Mouse (Mus musculus) liver, embryonic 14.5 days (tissue): ENCODE data around the gene Ybx1. TPM values are rescaled to one million over a fixed set of nuclear protein-coding genes. Genes with fewer than 3 reads are reported as not detected.

Experiments
- ATAC-seq: fragments of 200-750 bp; cut with Nextera tagmentation; 2 replicates; pipeline ENCODE4 v1.8.0; 2017; ENCODE audit warnings: moderate number of reproducible peaks, mild to moderate bottlenecking, moderate library complexity; ENCODE audit not compliant: insufficient read depth
- DNase-seq, 3 experiments: peaks; one replicate each; pipeline ENCODE4 v3.0.0-alpha.2; 2012 to 2013; ENCODE audit warnings: low read depth in 3 of 3, low spot score in 3 of 3
- H3K27ac ChIP-seq: fragments of 300-500 bp; sonication (generic); 2 replicates; pipeline ENCODE4 v1.5.1; 2014; ENCODE audit warnings: moderate library complexity, mild to moderate bottlenecking, control low read depth, inconsistent platforms
- H3K27me3 ChIP-seq: fragments of 300-500 bp; sonication (generic); 2 replicates; pipeline ENCODE4 v1.6.1; 2014; ENCODE audit warnings: mild to moderate bottlenecking, low read length, moderate library complexity; ENCODE audit not compliant: control insufficient read depth, insufficient read depth
- H3K36me3 ChIP-seq: fragments of 300-500 bp; sonication (generic); replicated peaks from 2 replicates; pipeline ENCODE4 v1.6.1; 2014; ENCODE audit warnings: low read depth; ENCODE audit not compliant: control insufficient read depth, insufficient read depth
- H3K4me1 ChIP-seq, 2 experiments: fragments of 200-500 bp in 1 of 2; fragments of 300-500 bp in 1 of 2; sonication (generic) in 1 of 2; replicated peaks; 2 replicates each; pipeline ENCODE4 v1.6.1; 2012 to 2014; ENCODE audit warnings: antibody characterized with exemption in 1 of 2, inconsistent platforms in 1 of 2, low read length in 1 of 2; ENCODE audit not compliant: control insufficient read depth in 2 of 2, insufficient read depth in 2 of 2
- H3K4me2 ChIP-seq: fragments of 300-500 bp; sonication (generic); 2 replicates; pipeline ENCODE4 v1.6.1; 2014; ENCODE audit warnings: low read depth, mild to moderate bottlenecking, control low read depth, moderate library complexity
- H3K4me3 ChIP-seq, 2 experiments: fragments of 200-500 bp in 1 of 2; fragments of 300-500 bp in 1 of 2; sonication (generic) in 1 of 2; 2 replicates each; pipeline ENCODE4 v1.5.1; 2012 to 2014; ENCODE audit warnings: low read depth in 2 of 2, low read length in 2 of 2, mild to moderate bottlenecking in 2 of 2, control low read depth in 1 of 2, inconsistent platforms in 1 of 2, moderate library complexity in 1 of 2; ENCODE audit not compliant: insufficient read depth in 1 of 2
- H3K9ac ChIP-seq: fragments of 300-500 bp; sonication (generic); replicated peaks from 2 replicates; pipeline ENCODE4 v1.6.1; 2014; ENCODE audit warnings: mild to moderate bottlenecking, control low read depth, moderate library complexity
- H3K9me3 ChIP-seq: fragments of 300-500 bp; sonication (generic); 2 replicates; pipeline ENCODE4 v1.6.1; 2016; ENCODE audit warnings: low read length, mixed read lengths; ENCODE audit not compliant: control insufficient read depth
- CTCF ChIP-seq: IDR thresholded peaks from 2 replicates; pipeline ENCODE4 v1.5.1; 2016; ENCODE audit warnings: antibody characterized with exemption, low read depth, control low read depth
- EP300 ChIP-seq: IDR thresholded peaks from 2 replicates; pipeline ENCODE4 v1.6.1; 2016; ENCODE audit warnings: antibody characterized with exemption, low read depth
- WGBS: fragments of 180-500 bp; shearing (Covaris S2); extraction: QIAGEN DNeasy Blood & Tissue Kit; methylation state at CpG from one replicate; pipeline ENCODE4 v1.1.7; 2014; ENCODE audit not compliant: insufficient replicate concordance; 5-methylcytosine and 5-hydroxymethylcytosine counted together
- polyA plus RNA-seq, 2 experiments: library from polyadenylated mRNA; depleted of rRNA in 1 of 2; stranded (reverse) in 1 of 2; unstranded in 1 of 2; fragments of >200 nt; fragmentation: Nextera tagmentation in 1 of 2; extraction: Ambion mirVana in 1 of 2; gene quantifications; 2 replicates each; pipeline versions ENCODE4 v1.2.1 to v1.2.3; 2012 to 2014

Ybx1 gene
- 135 and 250 TPM in 2 replicates for polyA plus RNA-seq (2012; rRNA removed)
- 297 and 335 TPM in 2 replicates for polyA plus RNA-seq (2014; fragmentation: Nextera tagmentation; extraction: Ambion mirVana)

DNA sequence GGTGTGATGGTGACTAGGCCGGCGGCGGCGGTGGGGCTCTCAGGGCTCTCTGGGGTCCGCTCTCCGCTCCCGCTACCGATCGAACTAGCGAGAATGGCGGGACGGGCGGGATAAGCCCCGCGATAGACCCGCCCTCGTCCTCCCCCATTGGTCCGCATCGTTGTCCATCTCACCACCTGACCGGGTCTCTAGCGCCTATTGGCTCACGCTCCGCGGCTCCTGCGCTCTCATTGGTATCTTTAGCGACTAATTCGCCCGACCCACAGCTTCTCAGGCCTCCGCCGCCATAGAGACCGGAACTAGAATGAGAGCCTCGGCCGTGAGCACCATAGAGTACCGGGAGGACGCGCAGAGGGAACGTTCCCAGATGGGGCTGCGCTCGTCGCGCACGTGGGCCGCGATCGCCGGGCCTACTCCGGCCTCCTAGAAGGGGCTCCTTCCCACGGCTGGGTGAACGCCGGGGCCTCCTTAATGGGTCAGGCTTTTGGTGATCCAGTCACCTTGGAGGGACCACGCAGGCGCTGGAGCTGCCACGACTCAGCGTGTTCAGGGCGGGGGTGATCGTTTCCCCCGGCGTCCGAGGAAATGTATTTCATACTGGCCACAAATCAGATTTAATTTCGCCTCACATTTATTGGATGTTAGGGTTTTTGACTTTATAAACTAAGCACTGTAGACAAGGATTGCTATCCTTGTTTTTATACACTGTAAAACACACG is at the start of gene Ybx1:
Ybx1 (minus strand) TSS at position 190 of the 719 bp plus-strand sequence.
- Histone ChIP-seq H3K27ac (peak within 1 kb of the TSS; percentile 61), H3K9me3 (no peaks in the 10 kb centered on the region), H3K27me3 (no peaks in the 10 kb centered on the region), H3K4me2 (peak within 1 kb of the TSS; percentile 99), H3K9ac (peak within 1 kb of the TSS; percentile 87), H3K4me1 (peaks cover 7 to 8% of the 10 kb centered on the region in 2 experiments), H3K4me3 (peak within 1 kb of the TSS; percentile 92 to 99), H3K36me3 (peaks cover 4% of the 10 kb centered on the region)
- WGBS, result under 1% methylated on average over 61 of the region's 61 CpGs
- ATAC-seq, result peak; percentile 98
- no peak for TF ChIP-seq EP300
- no peak for TF ChIP-seq CTCF
- peak; percentile 98 for DNase-seq

DNA sequence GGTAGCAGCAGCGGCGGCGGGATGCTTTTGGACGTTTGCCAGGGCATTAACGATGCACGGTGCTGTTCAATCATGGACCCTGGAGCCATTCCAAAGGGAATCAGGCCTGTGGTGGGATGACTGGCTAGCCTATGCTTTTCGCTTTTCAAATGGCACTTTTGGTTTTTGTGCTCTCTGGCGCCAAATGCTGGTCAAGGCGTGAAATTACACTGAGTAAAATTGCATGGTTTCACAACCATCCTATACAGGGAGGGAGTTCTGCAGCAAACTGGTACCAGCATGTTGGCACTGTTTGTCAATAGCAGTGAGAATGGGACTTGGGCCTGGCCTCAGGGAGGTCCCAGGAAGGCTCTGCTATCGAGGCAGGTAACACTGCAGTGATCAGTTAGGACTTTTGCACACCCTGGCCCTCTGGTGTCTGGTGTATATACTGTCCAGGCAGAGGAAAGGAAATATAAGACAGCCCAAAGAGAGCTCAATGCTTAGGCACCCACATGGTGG is 44.5 kb upstream of the Ybx1 start:
- TF ChIP-seq CTCF, result peak; percentile 83
- TF ChIP-seq EP300, result no peak
- Histone ChIP-seq H3K36me3 (no peaks in the 10 kb centered on the region), H3K4me1 (0 out of 4 replicates have a peak, but pooled peaks cover 0 to 3% of the 10 kb centered on the region in 2 experiments), H3K27me3 (no peaks in the 10 kb centered on the region), H3K9ac (no peak overlapping the region), H3K9me3 (no peaks in the 10 kb centered on the region), H3K4me3 (no peak overlapping the region), H3K27ac (no peak overlapping the region), H3K4me2 (no peak overlapping the region)
- 5% methylated on average over 10 of the region's 10 CpGs for WGBS
- DNase-seq (peak; percentile 10 to 29 (median 14)), ATAC-seq (no peak)

DNA sequence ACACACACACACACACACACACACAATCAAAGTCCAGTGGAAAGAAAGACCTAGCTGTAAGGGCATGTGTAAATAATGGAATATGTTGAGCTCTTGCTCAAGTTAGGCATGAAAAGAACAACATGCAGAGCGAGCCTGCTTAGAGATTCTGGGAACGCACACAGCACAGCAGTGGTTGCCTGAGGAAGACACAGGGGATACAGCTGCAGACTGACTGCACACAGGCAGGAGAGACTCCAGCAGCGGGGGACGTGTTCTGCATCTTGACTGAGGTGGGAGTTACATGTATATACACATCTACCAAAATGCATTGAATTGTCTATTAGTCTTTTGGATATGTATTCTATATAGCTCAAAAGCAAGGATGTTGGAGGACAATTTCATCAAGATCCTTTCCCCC is 44.0 kb upstream of the Ybx1 start:
- no peak for TF ChIP-seq EP300
- TF ChIP-seq CTCF, result no peak
- H3K4me1 ChIP-seq, result 0 out of 4 replicates have a peak, but pooled peaks cover 0 to 3% of the 10 kb centered on the region in 2 experiments
- no peak overlapping the region for H3K4me2 ChIP-seq
- no peak for DNase-seq
- H3K9me3 ChIP-seq, result no peaks in the 10 kb centered on the region
- no peak overlapping the region for H3K4me3 ChIP-seq
- no peak for ATAC-seq
- no peak overlapping the region for H3K9ac ChIP-seq
- no peaks in the 10 kb centered on the region for H3K27me3 ChIP-seq
- WGBS, result 68% methylated on average over 4 of the region's 4 CpGs
- H3K36me3 ChIP-seq, result no peaks in the 10 kb centered on the region
- no peak overlapping the region for H3K27ac ChIP-seq

DNA sequence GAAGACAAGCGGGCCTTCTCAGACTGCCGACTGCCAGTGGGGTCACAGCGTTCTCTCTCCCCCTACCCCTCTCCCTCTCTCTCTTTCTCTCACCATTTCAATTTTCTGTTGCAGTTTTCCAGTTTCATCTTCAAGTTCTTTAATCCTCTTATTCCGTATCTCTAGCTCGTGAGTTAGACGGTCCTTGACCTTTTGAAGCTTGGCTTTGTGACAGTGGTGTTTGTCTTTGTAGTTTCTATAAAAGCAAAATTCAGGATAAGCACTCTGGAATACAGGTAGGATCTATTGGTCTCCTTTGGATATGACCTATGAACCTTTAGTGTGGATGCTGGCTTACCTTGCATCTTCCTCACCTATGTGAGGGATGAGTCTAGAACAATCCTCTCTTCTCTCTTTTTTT is 39.1 kb upstream of the Ybx1 start:
- Histone ChIP-seq H3K27me3 (no peaks in the 10 kb centered on the region), H3K9ac (no peak overlapping the region), H3K4me3 (no peak overlapping the region), H3K4me2 (no peak overlapping the region), H3K27ac (no peak overlapping the region), H3K9me3 (no peaks in the 10 kb centered on the region), H3K36me3 (no peaks in the 10 kb centered on the region), H3K4me1 (0 out of 4 replicates have a peak, but pooled peaks cover 0 to 3% of the 10 kb centered on the region in 2 experiments)
- DNase-seq (no peak), ATAC-seq (no peak)
- 71% methylated on average over 6 of the region's 6 CpGs for WGBS
- TF ChIP-seq CTCF (no peak), EP300 (no peak)

DNA sequence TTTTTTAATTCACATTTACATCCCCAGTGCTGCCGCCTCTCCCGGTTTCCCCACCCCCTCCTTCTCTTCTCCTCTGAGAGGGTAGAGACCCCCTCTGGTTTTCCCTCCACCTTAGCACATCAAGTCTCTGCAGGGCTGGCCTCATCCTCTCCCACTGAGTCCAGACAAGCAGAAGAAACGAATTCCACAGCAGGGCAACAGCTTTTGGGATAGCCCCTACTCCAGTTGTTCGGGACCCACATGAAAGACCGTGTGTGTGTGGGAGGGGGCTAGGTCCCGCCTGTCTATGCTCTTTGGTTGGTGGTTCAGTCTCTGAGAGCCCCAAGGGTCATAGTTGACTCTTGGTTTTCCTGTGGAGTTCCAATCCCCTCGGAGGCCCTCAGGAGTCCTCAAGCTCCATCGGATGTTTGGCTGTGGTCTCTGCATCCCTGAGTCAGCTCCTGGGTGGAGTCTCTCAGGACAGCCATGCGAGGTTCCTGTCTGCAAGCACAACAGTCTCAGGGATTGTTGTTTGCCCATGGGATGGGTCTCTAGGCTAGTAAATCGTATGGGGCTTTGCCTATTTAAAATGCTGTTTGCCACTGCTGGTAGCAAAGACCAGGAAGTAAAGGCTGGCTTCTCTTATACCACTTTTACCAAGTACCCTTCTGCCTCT is 26.6 kb upstream of the Ybx1 start:
- H3K4me1 ChIP-seq, result peaks cover 8 to 14% of the 10 kb centered on the region in 2 experiments
- no peak overlapping the region for H3K27ac ChIP-seq
- peak overlapping the region; percentile 89 to 92 for H3K4me3 ChIP-seq
- no peaks in the 10 kb centered on the region for H3K9me3 ChIP-seq
- no peak overlapping the region for H3K9ac ChIP-seq
- ATAC-seq (peak; percentile 28), DNase-seq (no peak)
- 29% methylated on average over 10 of the region's 10 CpGs for WGBS
- H3K4me2 ChIP-seq, result peak overlapping the region; percentile 98
- peaks cover 16% of the 10 kb centered on the region for H3K36me3 ChIP-seq
- H3K27me3 ChIP-seq, result no peaks in the 10 kb centered on the region
- TF ChIP-seq EP300 (no peak), CTCF (no peak)
